Mouse (Mus musculus) megakaryocyte, embryonic 14.5 days (primary cell): ENCODE results near the gene Celf2.

Experiments
- FLI1 ChIP-seq: IDR thresholded peaks from 2 replicates; pipeline ENCODE4 v1.6.1; 2012; ENCODE audit warnings: low read length, inconsistent platforms, mixed read lengths
- GATA1 ChIP-seq: IDR thresholded peaks from 3 replicates; pipeline ENCODE4 v1.6.1; 2012; ENCODE audit warnings: mixed read lengths, low read length, inconsistent platforms, borderline replicate concordance

DNA sequence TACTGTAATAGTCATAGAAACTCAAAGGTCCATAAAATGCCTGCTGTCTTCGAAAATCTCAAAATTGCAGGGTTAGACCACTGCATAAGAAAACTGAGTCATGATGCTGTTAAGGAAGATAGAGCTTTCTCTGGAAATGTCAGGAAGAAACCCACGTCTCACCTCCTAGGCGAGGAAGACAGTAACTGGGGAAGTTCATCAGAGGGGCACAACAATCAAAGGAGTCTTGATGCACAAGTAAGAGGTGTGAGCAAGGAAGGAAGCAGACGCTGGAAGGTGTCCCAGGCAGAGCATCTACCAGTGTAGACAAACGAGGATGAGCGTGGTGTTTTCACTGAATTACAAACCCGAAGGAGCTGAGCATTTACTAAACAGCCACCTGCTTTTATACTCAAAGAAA, 282.6 kb downstream of the Celf2 start:
- TF ChIP-seq GATA1, result no peak
- TF ChIP-seq FLI1, result no peak
